Mouse (Mus musculus) midbrain, embryonic 16.5 days (tissue): ENCODE measurements around the gene Ddx11. TPM values are rescaled to one million over a fixed set of nuclear protein-coding genes. Genes with fewer than 3 reads are reported as not detected.
A peak's percentile ranks its signal among the peaks of the same experiment; 100 is the strongest.

Source experiments
- ATAC-seq: fragments of 200-750 bp; cut with Nextera tagmentation; 2 replicates; pipeline ENCODE4 v1.8.0; 2017; ENCODE audit warnings: moderate TSS enrichment
- H3K27ac ChIP-seq: fragments of 300-500 bp; sonication (generic); 2 replicates; pipeline ENCODE4 v1.5.1; 2014; ENCODE audit warnings: mild to moderate bottlenecking, low read length, mixed read lengths
- H3K27me3 ChIP-seq: fragments of 300-500 bp; sonication (generic); 2 replicates; pipeline ENCODE4 v1.6.1; 2014; ENCODE audit warnings: low read depth, low read length, mixed read lengths; ENCODE audit not compliant: control insufficient read depth, insufficient read depth
- H3K36me3 ChIP-seq: fragments of 300-500 bp; sonication (generic); 2 replicates; pipeline ENCODE4 v1.6.1; 2014; ENCODE audit warnings: mild to moderate bottlenecking, low read length, moderate library complexity, mixed read lengths; ENCODE audit not compliant: control insufficient read depth, insufficient read depth
- H3K4me1 ChIP-seq: fragments of 300-500 bp; sonication (generic); 2 replicates; pipeline ENCODE4 v1.6.1; 2014; ENCODE audit warnings: mild to moderate bottlenecking, low read length, mixed read lengths; ENCODE audit not compliant: control insufficient read depth, insufficient read depth
- H3K4me2 ChIP-seq: fragments of 300-500 bp; sonication (generic); 2 replicates; pipeline ENCODE4 v1.6.1; 2014; ENCODE audit warnings: mild to moderate bottlenecking, low read length, mixed read lengths
- H3K4me3 ChIP-seq: fragments of 300-500 bp; sonication (generic); 2 replicates; pipeline ENCODE4 v1.5.1; 2014; ENCODE audit warnings: low read depth, mild to moderate bottlenecking, low read length, moderate library complexity, mixed read lengths
- H3K9ac ChIP-seq: fragments of 300-500 bp; sonication (generic); 2 replicates; pipeline ENCODE4 v1.6.1; 2014; ENCODE audit warnings: low read depth, low read length, mixed read lengths
- H3K9me3 ChIP-seq: fragments of 300-500 bp; sonication (generic); replicated peaks from 2 replicates; pipeline ENCODE4 v1.6.1; 2014; ENCODE audit warnings: mild to moderate bottlenecking, low read length, mixed read lengths; ENCODE audit not compliant: control insufficient read depth, poor library complexity, severe bottlenecking
- WGBS: fragments of 180-500 bp; shearing (Covaris S2); extraction: QIAGEN DNeasy Blood & Tissue Kit; methylation state at CpG from one replicate; pipeline ENCODE4 v1.1.7; 2014; 5-methylcytosine and 5-hydroxymethylcytosine counted together
- polyA plus RNA-seq: library from polyadenylated mRNA; unstranded; fragments of >200 nt; fragmentation: Nextera tagmentation; extraction: Ambion mirVana; gene quantifications from 2 replicates; pipeline ENCODE4 v1.2.1, GENCODE M21; 2015

The Ddx11 gene
- polyA plus RNA-seq, 1 experiment from 2014 or later = 4.0 TPM

GRCm38 (mm10) chr17:66091392-66091791, 31.9 kb upstream of the Ddx11 start:
- ATAC-seq = no peak
- H3K9me3 ChIP-seq = no peaks in the 10 kb centered on the region
- no peaks in the 10 kb centered on the region for H3K4me1 ChIP-seq
- no peak overlapping the region for H3K4me3 ChIP-seq
- 83% methylated on average over 2 of the region's 2 CpGs for WGBS
- H3K4me2 ChIP-seq = no peak overlapping the region
- no peak overlapping the region for H3K27ac ChIP-seq
- no peak overlapping the region for H3K9ac ChIP-seq
- no peaks in the 10 kb centered on the region for H3K27me3 ChIP-seq
- H3K36me3 ChIP-seq = peaks cover 5% of the 10 kb centered on the region

- H3K4me2 ChIP-seq = no peak overlapping the region
- no peak for ATAC-seq
- no peak overlapping the region for H3K27ac ChIP-seq
- no peaks in the 10 kb centered on the region for H3K27me3 ChIP-seq
- no peaks in the 10 kb centered on the region for H3K4me1 ChIP-seq
- WGBS = 97% methylated on average over 2 of the region's 2 CpGs
- peaks cover 2% of the 10 kb centered on the region for H3K36me3 ChIP-seq
- no peak overlapping the region for H3K9ac ChIP-seq
- H3K4me3 ChIP-seq = no peak overlapping the region
- H3K9me3 ChIP-seq = no peaks in the 10 kb centered on the region
Measured at GRCm38 (mm10) chr17:66092065-66092464, 31.3 kb upstream of the Ddx11 start.

GRCm38 (mm10) chr17:66092664-66093063, 30.7 kb upstream of the Ddx11 start:
- Histone ChIP-seq H3K4me1 (no peaks in the 10 kb centered on the region), H3K9ac (no peak overlapping the region), H3K4me3 (no peak overlapping the region), H3K27me3 (no peaks in the 10 kb centered on the region), H3K4me2 (no peak overlapping the region), H3K9me3 (no peaks in the 10 kb centered on the region), H3K36me3 (peaks cover 2% of the 10 kb centered on the region; the same call in 1 of the 2 replicates), H3K27ac (no peak overlapping the region)
- 93% methylated on average over 3 of the region's 3 CpGs for WGBS
- no peak for ATAC-seq

- Histone ChIP-seq H3K4me2 (peak overlapping the region; percentile 99), H3K36me3 (no peaks in the 10 kb centered on the region), H3K27me3 (no peaks in the 10 kb centered on the region), H3K4me3 (peak overlapping the region; percentile 74), H3K4me1 (peaks cover 12% of the 10 kb centered on the region), H3K9ac (peak overlapping the region; percentile 91), H3K9me3 (no peaks in the 10 kb centered on the region), H3K27ac (peak overlapping the region; percentile 95)
- WGBS = under 1% methylated on average over 36 of the region's 41 CpGs
- no peak for ATAC-seq
Measured at GRCm38 (mm10) chr17:66100566-66101379, 22.5 kb upstream of the Ddx11 start.

- Histone ChIP-seq H3K27me3 (no peaks in the 10 kb centered on the region), H3K9me3 (no peaks in the 10 kb centered on the region), H3K9ac (peak within 1 kb of the TSS; percentile 91), H3K27ac (peak within 1 kb of the TSS; percentile 95), H3K4me2 (peak within 1 kb of the TSS; percentile 99), H3K36me3 (no peaks in the 10 kb centered on the region), H3K4me1 (peaks cover 12% of the 10 kb centered on the region), H3K4me3 (peak within 1 kb of the TSS; percentile 74)
- under 1% methylated on average over 66 of the region's 67 CpGs for WGBS
- ATAC-seq = peak; percentile 99
Measured at GRCm38 (mm10) chr17:66101380-66102330, 21.7 kb upstream of the Ddx11 start, which contains the start of gene Ndufv2. TSS of gene Ndufv2 (minus strand) at chr17:66101559.

GRCm38 (mm10) chr17:66104076-66104475, 19.2 kb upstream of the Ddx11 start:
- Histone ChIP-seq H3K36me3 (no peaks in the 10 kb centered on the region), H3K27me3 (no peaks in the 10 kb centered on the region), H3K9me3 (no peaks in the 10 kb centered on the region), H3K4me1 (peaks cover 12% of the 10 kb centered on the region), H3K27ac (no peak overlapping the region), H3K4me2 (no peak overlapping the region), H3K9ac (no peak overlapping the region), H3K4me3 (no peak overlapping the region)
- 84% methylated on average over 7 of the region's 7 CpGs for WGBS
- ATAC-seq = no peak

- no peak for ATAC-seq
- no peaks in the 10 kb centered on the region for H3K36me3 ChIP-seq
Measured at GRCm38 (mm10) chr17:66106601-66107267, 16.6 kb upstream of the Ddx11 start.

GRCm38 (mm10) chr17:66107466-66107865, 15.9 kb upstream of the Ddx11 start:
- no peak overlapping the region for H3K4me2 ChIP-seq
- 69% methylated on average over 8 of the region's 8 CpGs for WGBS
- no peak overlapping the region for H3K4me3 ChIP-seq
- peaks cover 10% of the 10 kb centered on the region for H3K4me1 ChIP-seq
- no peaks in the 10 kb centered on the region for H3K27me3 ChIP-seq
- no peaks in the 10 kb centered on the region for H3K36me3 ChIP-seq
- no peak overlapping the region for H3K27ac ChIP-seq
- no peaks in the 10 kb centered on the region for H3K9me3 ChIP-seq
- ATAC-seq = no peak
- H3K9ac ChIP-seq = 0 out of 2 replicates have a peak overlapping the region, but pooled peaks have one; percentile 20

More at GRCm38 (mm10) chr17:66106601-66107267, 16.6 kb upstream of the Ddx11 start:
- Histone ChIP-seq H3K4me3 (no peak overlapping the region), H3K27ac (no peak overlapping the region), H3K9ac (no peak overlapping the region), H3K27me3 (no peaks in the 10 kb centered on the region), H3K9me3 (no peaks in the 10 kb centered on the region), H3K4me2 (no peak overlapping the region), H3K4me1 (peaks cover 6% of the 10 kb centered on the region; the same call in 1 of the 2 replicates)
- WGBS = 55% methylated on average over 10 of the region's 10 CpGs
